Mouse (Mus musculus) testis, adult 2 months (tissue): ENCODE results near the gene Zbed5. TPM values are rescaled to one million over a fixed set of nuclear protein-coding genes. Genes with fewer than 3 reads are reported as not detected.
A peak's percentile ranks its signal among the peaks of the same experiment; 100 is the strongest.

Experiments used
- H3K27ac ChIP-seq: fragments of 200-500 bp; 2 replicates; pipeline ENCODE4 v1.5.1; 2012; ENCODE audit warnings: low read depth, low read length; ENCODE audit not compliant: control insufficient read depth, insufficient read depth
- H3K27me3 ChIP-seq: fragments of 200-500 bp; 2 replicates; pipeline ENCODE4 v1.6.1; 2012; ENCODE audit warnings: mild to moderate bottlenecking, low read length, moderate library complexity; ENCODE audit not compliant: control insufficient read depth, insufficient read depth
- H3K36me3 ChIP-seq: fragments of 200-500 bp; 2 replicates; pipeline ENCODE4 v1.6.1; 2012; ENCODE audit warnings: mild to moderate bottlenecking, low read length; ENCODE audit not compliant: control insufficient read depth, insufficient read depth
- H3K4me1 ChIP-seq: fragments of 200-500 bp; 2 replicates; pipeline ENCODE4 v1.6.1; 2012; ENCODE audit warnings: low read length; ENCODE audit not compliant: control insufficient read depth, insufficient read depth
- H3K4me3 ChIP-seq: fragments of 200-500 bp; 2 replicates; pipeline ENCODE4 v1.5.1; 2012; ENCODE audit warnings: low read depth, mild to moderate bottlenecking, low read length, moderate library complexity, mixed read lengths; ENCODE audit not compliant: control insufficient read depth
- CTCF ChIP-seq: fragments of 200-500 bp; IDR thresholded peaks from 2 replicates; pipeline ENCODE4 v1.5.1; 2012; ENCODE audit warnings: low read depth, mild to moderate bottlenecking, inconsistent platforms, low read length, moderate library complexity; ENCODE audit not compliant: control insufficient read depth, insufficient read depth, insufficient replicate concordance
- POLR2A ChIP-seq: fragments of 200-500 bp; IDR thresholded peaks from 2 replicates; pipeline ENCODE4 v1.6.1; 2012; ENCODE audit warnings: low read depth, mild to moderate bottlenecking, inconsistent platforms, low read length, moderate library complexity; ENCODE audit not compliant: control insufficient read depth
- polyA plus RNA-seq: library from polyadenylated mRNA; depleted of rRNA; stranded (reverse); fragments of >200 nt; gene quantifications from 2 replicates; pipeline ENCODE4 v1.2.3, GENCODE M21; 2012

Gene Zbed5
- polyA plus RNA-seq, 1 experiment: 5.4 TPM

- TF ChIP-seq POLR2A: no peak
- no peak for TF ChIP-seq CTCF
- Histone ChIP-seq H3K27ac (no peak overlapping the region), H3K4me1 (no peaks in the 10 kb centered on the region), H3K4me3 (no peak overlapping the region), H3K36me3 (no peaks in the 10 kb centered on the region), H3K27me3 (no peaks in the 10 kb centered on the region)
Observed at GRCm38 (mm10) chr5:129924820-129925452, 29.4 kb downstream of the Zbed5 start.

GRCm38 (mm10) chr5:129925933-129926332 lies 30.4 kb downstream of the Zbed5 start:
- TF ChIP-seq POLR2A (no peak), CTCF (no peak)
- no peaks in the 10 kb centered on the region for H3K4me1 ChIP-seq
- H3K4me3 ChIP-seq: no peak overlapping the region
- H3K36me3 ChIP-seq: no peaks in the 10 kb centered on the region
- H3K27me3 ChIP-seq: no peaks in the 10 kb centered on the region
- no peak overlapping the region for H3K27ac ChIP-seq

- no peaks in the 10 kb centered on the region for H3K4me1 ChIP-seq
- H3K4me3 ChIP-seq: no peak overlapping the region
- H3K27ac ChIP-seq: no peak overlapping the region
Observed at GRCm38 (mm10) chr5:129929924-129930855, 34.7 kb downstream of the Zbed5 start.

GRCm38 (mm10) chr5:129936941-129937340 lies 41.4 kb downstream of the Zbed5 start:
- Histone ChIP-seq H3K4me1 (no peaks in the 10 kb centered on the region), H3K36me3 (no peaks in the 10 kb centered on the region), H3K4me3 (no peak overlapping the region), H3K27ac (no peak overlapping the region), H3K27me3 (no peaks in the 10 kb centered on the region)
- TF ChIP-seq POLR2A (no peak), CTCF (no peak)

More at GRCm38 (mm10) chr5:129929924-129930855, 34.7 kb downstream of the Zbed5 start:
- H3K36me3 ChIP-seq: no peaks in the 10 kb centered on the region
- no peak for TF ChIP-seq POLR2A
- TF ChIP-seq CTCF: no peak
- H3K27me3 ChIP-seq: no peaks in the 10 kb centered on the region

- Histone ChIP-seq H3K4me3 (no peak overlapping the region; the same call in 1 of the 2 replicates), H3K27ac (no peak overlapping the region), H3K27me3 (no peaks in the 10 kb centered on the region), H3K36me3 (no peaks in the 10 kb centered on the region; the same call in 1 of the 2 replicates), H3K4me1 (peaks cover 3% of the 10 kb centered on the region)
- TF ChIP-seq CTCF: no peak
- TF ChIP-seq POLR2A: no peak
Observed at GRCm38 (mm10) chr5:129940281-129940680, 44.8 kb downstream of the Zbed5 start.

- Histone ChIP-seq H3K36me3 (no peaks in the 10 kb centered on the region; the same call in 1 of the 2 replicates), H3K27me3 (no peaks in the 10 kb centered on the region), H3K4me1 (peaks cover 3% of the 10 kb centered on the region), H3K27ac (peak overlapping the region; percentile 7), H3K4me3 (peak overlapping the region; percentile 88)
- TF ChIP-seq POLR2A (no peak), CTCF (no peak)
Observed at GRCm38 (mm10) chr5:129940736-129941494, 45.4 kb downstream of the Zbed5 start.
